Mouse (Mus musculus) bone marrow, adult 2 months (tissue): Measurements from ENCODE around the gene Tjap1.

Experiments
- CTCF ChIP-seq: fragments of 200-500 bp; IDR thresholded peaks from 2 replicates; pipeline ENCODE4 v1.5.1; 2011; ENCODE audit warnings: low read length, control low read depth; ENCODE audit not compliant: control insufficient read depth, insufficient read depth
- POLR2A ChIP-seq: fragments of 200-500 bp; IDR thresholded peaks from 2 replicates; pipeline ENCODE4 v1.6.1; 2011; ENCODE audit warnings: low read depth, mild to moderate bottlenecking, control low read depth, low read length, borderline replicate concordance; ENCODE audit not compliant: control insufficient read depth

GRCm38 (mm10) chr17:46262201-46262694 is 20.6 kb downstream of the Tjap1 start:
- TF ChIP-seq CTCF (no peak), POLR2A (no peak)
